Mouse (Mus musculus) limb, embryonic 13.5 days (tissue): Measurements from ENCODE around the gene P3h4. TPM values are rescaled to one million over a fixed set of nuclear protein-coding genes. Genes with fewer than 3 reads are reported as not detected.

Experiments
- ATAC-seq: fragments of 200-750 bp; cut with Nextera tagmentation; 2 replicates; pipeline ENCODE4 v1.8.0; 2017; ENCODE audit warnings: low read depth, moderate number of reproducible peaks, moderate TSS enrichment; ENCODE audit not compliant: low FRiP score
- H3K27ac ChIP-seq: fragments of 300-500 bp; sonication (generic); 2 replicates; pipeline ENCODE4 v1.5.1; 2015; ENCODE audit warnings: inconsistent platforms, mild to moderate bottlenecking, moderate library complexity
- H3K27me3 ChIP-seq: fragments of 300-500 bp; sonication (generic); 2 replicates; pipeline ENCODE4 v1.6.1; 2015; ENCODE audit warnings: mild to moderate bottlenecking, inconsistent platforms
- H3K36me3 ChIP-seq: fragments of 300-500 bp; sonication (generic); 2 replicates; pipeline ENCODE4 v1.6.1; 2015; ENCODE audit warnings: inconsistent platforms, mild to moderate bottlenecking, moderate library complexity
- H3K4me1 ChIP-seq: fragments of 300-500 bp; sonication (generic); 2 replicates; pipeline ENCODE4 v1.6.1; 2015; ENCODE audit warnings: inconsistent platforms
- H3K4me2 ChIP-seq: fragments of 300-500 bp; sonication (generic); replicated peaks from 2 replicates; pipeline ENCODE4 v1.6.1; 2015; ENCODE audit warnings: inconsistent platforms, mild to moderate bottlenecking, moderate library complexity
- H3K4me3 ChIP-seq: fragments of 300-500 bp; sonication (generic); 2 replicates; pipeline ENCODE4 v1.5.1; 2015; ENCODE audit warnings: moderate library complexity, mild to moderate bottlenecking, inconsistent platforms
- H3K9ac ChIP-seq: fragments of 300-500 bp; sonication (generic); 2 replicates; pipeline ENCODE4 v1.6.1; 2015; ENCODE audit warnings: mild to moderate bottlenecking, inconsistent platforms
- H3K9me3 ChIP-seq: fragments of 300-500 bp; sonication (generic); 2 replicates; pipeline ENCODE4 v1.6.1; 2016; ENCODE audit warnings: inconsistent platforms
- WGBS: fragments of 180-500 bp; shearing (Covaris S2); methylation state at CpG from one replicate; pipeline ENCODE4 v1.1.7; 2015; 5-methylcytosine and 5-hydroxymethylcytosine counted together
- polyA plus RNA-seq: library from polyadenylated mRNA; unstranded; fragments of >200 nt; fragmentation: Nextera tagmentation; extraction: Ambion mirVana; gene quantifications from 2 replicates; pipeline ENCODE4 v1.2.1, GENCODE M21; 2015

The P3h4 gene
- polyA plus RNA-seq, 1 experiment from 2014 or later: 77.1 TPM

GRCm38 (mm10) chr11:100396886-100397599, 17.6 kb downstream of the P3h4 start:
- WGBS: 1% methylated on average over 42 of the region's 42 CpGs
- ATAC-seq: no peak; the same call in 1 of the 2 replicates
- H3K4me1 ChIP-seq: peaks cover 32% of the 10 kb centered on the region

GRCm38 (mm10) chr11:100395861-100396631, 18.6 kb downstream of the P3h4 start:
- H3K4me2 ChIP-seq: peak overlapping the region; percentile 85
- peak overlapping the region; percentile 44; the same call in 1 of the 2 replicates for H3K27ac ChIP-seq
- peak overlapping the region; percentile 71 for H3K4me3 ChIP-seq
- H3K27me3 ChIP-seq: 0 out of 2 replicates have a peak, but pooled peaks cover 4% of the 10 kb centered on the region
- H3K9ac ChIP-seq: peak overlapping the region; percentile 75
- no peaks in the 10 kb centered on the region for H3K36me3 ChIP-seq
- WGBS: 44% methylated on average over 17 of the region's 17 CpGs
- H3K9me3 ChIP-seq: no peaks in the 10 kb centered on the region
- ATAC-seq: no peak
- H3K4me1 ChIP-seq: peaks cover 36% of the 10 kb centered on the region

More at GRCm38 (mm10) chr11:100396886-100397599, 17.6 kb downstream of the P3h4 start:
- H3K27me3 ChIP-seq: 0 out of 2 replicates have a peak, but pooled peaks cover 4% of the 10 kb centered on the region
- H3K27ac ChIP-seq: peak overlapping the region; percentile 61; the same call in 1 of the 2 replicates
- peak overlapping the region; percentile 71 for H3K4me3 ChIP-seq
- peak overlapping the region; percentile 85 for H3K4me2 ChIP-seq
- H3K36me3 ChIP-seq: no peaks in the 10 kb centered on the region
- peak overlapping the region; percentile 75 for H3K9ac ChIP-seq
- H3K9me3 ChIP-seq: no peaks in the 10 kb centered on the region

- Histone ChIP-seq H3K4me1 (peaks cover 39% of the 10 kb centered on the region), H3K4me3 (peak overlapping the region; percentile 71), H3K27me3 (0 out of 2 replicates have a peak, but pooled peaks cover 4% of the 10 kb centered on the region), H3K4me2 (peak overlapping the region; percentile 85), H3K9ac (no peak overlapping the region), H3K27ac (no peak overlapping the region), H3K36me3 (no peaks in the 10 kb centered on the region), H3K9me3 (no peaks in the 10 kb centered on the region)
- WGBS: 36% methylated on average over 11 of the region's 11 CpGs
- no peak for ATAC-seq
Measured at GRCm38 (mm10) chr11:100395200-100395599, 19.4 kb downstream of the P3h4 start.

- Histone ChIP-seq H3K9me3 (no peaks in the 10 kb centered on the region), H3K4me2 (peak overlapping the region; percentile 85), H3K27me3 (0 out of 2 replicates have a peak, but pooled peaks cover 4% of the 10 kb centered on the region), H3K4me3 (no peak overlapping the region), H3K36me3 (no peaks in the 10 kb centered on the region), H3K9ac (no peak overlapping the region), H3K27ac (no peak overlapping the region), H3K4me1 (peaks cover 39% of the 10 kb centered on the region)
- no peak for ATAC-seq
- 61% methylated on average over 5 of the region's 5 CpGs for WGBS
Measured at GRCm38 (mm10) chr11:100394353-100395074, 20.1 kb downstream of the P3h4 start.

- peaks cover 40% of the 10 kb centered on the region for H3K4me1 ChIP-seq
- H3K27ac ChIP-seq: no peak overlapping the region
- H3K4me2 ChIP-seq: 0 out of 2 replicates have a peak overlapping the region, but pooled peaks have one; percentile 0
- no peak for ATAC-seq
- no peaks in the 10 kb centered on the region for H3K36me3 ChIP-seq
- no peak overlapping the region for H3K4me3 ChIP-seq
- no peak overlapping the region for H3K9ac ChIP-seq
- no peaks in the 10 kb centered on the region for H3K9me3 ChIP-seq
- 73% methylated on average over 7 of the region's 7 CpGs for WGBS
- 0 out of 2 replicates have a peak, but pooled peaks cover 4% of the 10 kb centered on the region for H3K27me3 ChIP-seq
Measured at GRCm38 (mm10) chr11:100393733-100394132, 20.9 kb downstream of the P3h4 start.

- H3K36me3 ChIP-seq: no peaks in the 10 kb centered on the region
- H3K4me1 ChIP-seq: peaks cover 45% of the 10 kb centered on the region
- no peak for ATAC-seq
- 0 out of 2 replicates have a peak, but pooled peaks cover 4% of the 10 kb centered on the region for H3K27me3 ChIP-seq
- H3K9me3 ChIP-seq: no peaks in the 10 kb centered on the region
- no peak overlapping the region for H3K27ac ChIP-seq
- no peak overlapping the region for H3K4me2 ChIP-seq
- WGBS: 74% methylated on average over 5 of the region's 5 CpGs
- H3K4me3 ChIP-seq: no peak overlapping the region
- H3K9ac ChIP-seq: no peak overlapping the region
Measured at GRCm38 (mm10) chr11:100392958-100393357, 21.7 kb downstream of the P3h4 start.

- Histone ChIP-seq H3K4me1 (peaks cover 51% of the 10 kb centered on the region), H3K27ac (no peak overlapping the region), H3K4me2 (no peak overlapping the region), H3K9me3 (no peaks in the 10 kb centered on the region), H3K9ac (no peak overlapping the region), H3K36me3 (no peaks in the 10 kb centered on the region), H3K27me3 (0 out of 2 replicates have a peak, but pooled peaks cover 4% of the 10 kb centered on the region), H3K4me3 (no peak overlapping the region)
- 95% methylated on average over 7 of the region's 7 CpGs for WGBS
- ATAC-seq: no peak
Measured at GRCm38 (mm10) chr11:100391884-100392345, 22.7 kb downstream of the P3h4 start.

- Histone ChIP-seq H3K4me2 (no peak overlapping the region), H3K4me1 (peaks cover 45% of the 10 kb centered on the region), H3K9ac (no peak overlapping the region), H3K4me3 (no peak overlapping the region), H3K27me3 (0 out of 2 replicates have a peak, but pooled peaks cover 4% of the 10 kb centered on the region), H3K36me3 (no peaks in the 10 kb centered on the region), H3K27ac (peak overlapping the region; percentile 7; the same call in 1 of the 2 replicates), H3K9me3 (no peaks in the 10 kb centered on the region)
- ATAC-seq: peak; percentile 29; the same call in 1 of the 2 replicates
- 67% methylated on average over 9 of the region's 9 CpGs for WGBS
Measured at GRCm38 (mm10) chr11:100391081-100391883, 23.4 kb downstream of the P3h4 start.

GRCm38 (mm10) chr11:100389931-100390445, 24.6 kb downstream of the P3h4 start:
- 52% methylated on average over 8 of the region's 8 CpGs for WGBS
- Histone ChIP-seq H3K9me3 (no peaks in the 10 kb centered on the region), H3K9ac (no peak overlapping the region), H3K4me1 (peaks cover 32% of the 10 kb centered on the region), H3K4me2 (no peak overlapping the region), H3K27me3 (no peaks in the 10 kb centered on the region), H3K36me3 (peaks cover 11% of the 10 kb centered on the region), H3K4me3 (no peak overlapping the region), H3K27ac (peak overlapping the region; percentile 22; the same call in 1 of the 2 replicates)
- no peak for ATAC-seq

GRCm38 (mm10) chr11:100388588-100388987, 26.0 kb downstream of the P3h4 start:
- H3K4me2 ChIP-seq: no peak overlapping the region
- no peak for ATAC-seq
- peaks cover 26% of the 10 kb centered on the region for H3K4me1 ChIP-seq
- H3K4me3 ChIP-seq: no peak overlapping the region
- peak overlapping the region; percentile 49 for H3K27ac ChIP-seq
- 72% methylated on average over 6 of the region's 6 CpGs for WGBS
- H3K27me3 ChIP-seq: no peaks in the 10 kb centered on the region
- H3K9me3 ChIP-seq: no peaks in the 10 kb centered on the region
- no peak overlapping the region for H3K9ac ChIP-seq
- H3K36me3 ChIP-seq: peaks cover 23% of the 10 kb centered on the region
